Mouse (Mus musculus): ENCODE measurements at regions not wholly inside any gene's neighbourhood (a gene's known extent, or its start where the extent isn't known, plus 50 kb on each side); places are given as distances from the start of the nearest gene placed in this dataset.

GRCm38 (mm10) chr16:39650616-39651015 is 333.5 kb upstream of the Lsamp start:
- no peak for DNase-seq

- DNase-seq, result no peak
Observed at GRCm38 (mm10) chr16:39667905-39668304, 316.3 kb upstream of the Lsamp start.

GRCm38 (mm10) chr16:39672096-39672985 is 311.8 kb upstream of the Lsamp start:
- no peak for DNase-seq

GRCm38 (mm10) chr16:39675775-39676174 is 308.4 kb upstream of the Lsamp start:
- DNase-seq, result peak; percentile 10

GRCm38 (mm10) chr16:39678285-39678684 is 305.9 kb upstream of the Lsamp start:
- DNase-seq, result no peak

- no peak for DNase-seq
Observed at GRCm38 (mm10) chr16:39693061-39693460, 291.1 kb upstream of the Lsamp start.

GRCm38 (mm10) chr16:39695855-39696254 is 288.3 kb upstream of the Lsamp start:
- no peak for DNase-seq

- DNase-seq, result no peak
Observed at GRCm38 (mm10) chr16:39699201-39699600, 285.0 kb upstream of the Lsamp start.

- DNase-seq, result no peak
Observed at GRCm38 (mm10) chr16:39706131-39706530, 278.0 kb upstream of the Lsamp start.

- no peak for DNase-seq
Observed at GRCm38 (mm10) chr16:39709387-39710039, 274.6 kb upstream of the Lsamp start.

- DNase-seq, result no peak
Observed at GRCm38 (mm10) chr16:39727586-39727985, 256.6 kb upstream of the Lsamp start.

GRCm38 (mm10) chr16:39746041-39746736 is 238.0 kb upstream of the Lsamp start:
- DNase-seq, result no peak

- DNase-seq, result no peak
Observed at GRCm38 (mm10) chr16:39751748-39752147, 232.4 kb upstream of the Lsamp start.

GRCm38 (mm10) chr16:39801063-39801462 is 183.1 kb upstream of the Lsamp start:
- DNase-seq, result no peak

- no peak for DNase-seq
Observed at GRCm38 (mm10) chr16:39820131-39820530, 164.0 kb upstream of the Lsamp start.

- DNase-seq, result no peak
Observed at GRCm38 (mm10) chr16:39834241-39834640, 149.9 kb upstream of the Lsamp start.

GRCm38 (mm10) chr16:39881525-39881924 is 102.6 kb upstream of the Lsamp start:
- DNase-seq, result peak; percentile 1

- DNase-seq, result no peak
Observed at GRCm38 (mm10) chr16:39887944-39888343, 96.2 kb upstream of the Lsamp start.

Data from embryo, embryonic 11 days (tissue).